Mouse (Mus musculus) intestine, postnatal 0 days (tissue): ENCODE results near the gene Tnfaip8l1. TPM values are rescaled to one million over a fixed set of nuclear protein-coding genes. Genes with fewer than 3 reads are reported as not detected.

Experiments
- ATAC-seq: fragments of 200-750 bp; cut with Nextera tagmentation; 2 replicates; pipeline ENCODE4 v1.8.0; 2017; ENCODE audit warnings: mild to moderate bottlenecking, moderate TSS enrichment, moderate library complexity
- H3K27ac ChIP-seq: fragments of 300-500 bp; sonication (generic); 2 replicates; pipeline ENCODE4 v1.5.1; 2014; ENCODE audit warnings: mild to moderate bottlenecking, low read depth, low read length, moderate library complexity
- H3K27me3 ChIP-seq: fragments of 300-500 bp; sonication (generic); replicated peaks from 2 replicates; pipeline ENCODE4 v1.6.1; 2014; ENCODE audit warnings: low read length, mixed read lengths; ENCODE audit not compliant: control insufficient read depth, insufficient read depth
- H3K36me3 ChIP-seq: fragments of 300-500 bp; sonication (generic); 2 replicates; pipeline ENCODE4 v1.6.1; 2014; ENCODE audit warnings: mild to moderate bottlenecking, moderate library complexity; ENCODE audit not compliant: control insufficient read depth, insufficient read depth
- H3K4me1 ChIP-seq: fragments of 300-500 bp; sonication (generic); replicated peaks from 2 replicates; pipeline ENCODE4 v1.6.1; 2014; ENCODE audit warnings: antibody characterized with exemption, low read length, mixed read lengths; ENCODE audit not compliant: control insufficient read depth, insufficient read depth
- H3K4me2 ChIP-seq: fragments of 300-500 bp; sonication (generic); replicated peaks from 2 replicates; pipeline ENCODE4 v1.6.1; 2014; ENCODE audit warnings: low read depth, mild to moderate bottlenecking, moderate library complexity
- H3K4me3 ChIP-seq: fragments of 300-500 bp; sonication (generic); 2 replicates; pipeline ENCODE4 v1.5.1; 2014; ENCODE audit warnings: low read depth, low read length
- H3K9ac ChIP-seq: fragments of 300-500 bp; sonication (generic); 2 replicates; pipeline ENCODE4 v1.6.1; 2014; ENCODE audit warnings: mild to moderate bottlenecking, low read depth, low read length
- H3K9me3 ChIP-seq: fragments of 300-500 bp; sonication (generic); 2 replicates; pipeline ENCODE4 v1.6.1; 2016; ENCODE audit warnings: mixed run types; ENCODE audit not compliant: control insufficient read depth
- CTCF ChIP-seq: sonication (generic); IDR thresholded peaks from 2 replicates; pipeline ENCODE4 v1.5.1; 2016; ENCODE audit warnings: low read depth, mild to moderate bottlenecking, control low read depth, antibody characterized with exemption, moderate library complexity
- WGBS: fragments of 180-500 bp; shearing (Covaris S2); extraction: QIAGEN DNeasy Blood & Tissue Kit; methylation state at CpG from one replicate; pipeline ENCODE4 v1.1.7; 2014; 5-methylcytosine and 5-hydroxymethylcytosine counted together
- polyA plus RNA-seq: library from polyadenylated mRNA; unstranded; fragments of >200 nt; fragmentation: Nextera tagmentation; extraction: Ambion mirVana; gene quantifications from 2 replicates; pipeline ENCODE4 v1.2.1, GENCODE M21; 2015

The Tnfaip8l1 gene
- polyA plus RNA-seq: 4.6 and 5.1 TPM in 2 replicates

DNA sequence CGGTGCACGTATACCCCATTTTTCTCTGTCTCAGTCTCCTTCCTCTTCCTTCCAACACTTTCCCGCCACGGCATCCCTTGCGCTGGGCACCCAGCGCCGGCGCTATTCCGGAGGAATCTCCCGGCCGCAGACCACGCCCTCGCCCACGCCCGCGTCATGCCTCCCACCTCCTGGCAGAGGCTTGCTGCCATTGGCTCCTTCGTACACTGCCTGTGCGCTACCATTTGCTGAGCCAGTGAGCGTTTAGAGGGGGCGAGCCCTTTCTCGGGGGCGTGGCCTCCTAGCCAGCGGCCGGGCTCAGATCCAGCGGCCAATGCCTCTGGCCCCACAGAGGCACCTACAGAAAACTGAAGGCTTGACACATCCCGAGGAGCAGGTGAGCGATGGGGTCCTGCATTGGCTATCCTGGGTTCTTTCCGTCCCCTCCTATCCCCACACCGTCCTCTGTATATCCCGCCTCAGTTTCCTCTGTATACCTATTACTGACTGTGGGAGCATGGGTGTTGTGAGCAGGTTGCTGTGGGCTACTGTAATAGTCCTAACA is at the start of gene Tnfaip8l1:
Gene Tnfaip8l1, plus strand, starts transcription at position 247 of the 544 bp plus-strand sequence.
- Histone ChIP-seq H3K36me3 (no peaks in the 10 kb centered on the region), H3K4me1 (peaks cover 3% of the 10 kb centered on the region; the same call in 1 of the 2 replicates), H3K4me2 (peak within 1 kb of the TSS; percentile 70), H3K9me3 (no peaks in the 10 kb centered on the region), H3K9ac (peak within 1 kb of the TSS; percentile 31), H3K4me3 (peak within 1 kb of the TSS; percentile 39), H3K27me3 (peaks cover 10% of the 10 kb centered on the region; the same call in 1 of the 2 replicates), H3K27ac (0 out of 2 replicates have a peak within 1 kb of the TSS, but pooled peaks have one; percentile 46)
- ATAC-seq: peak; percentile 93
- under 1% methylated on average over 30 of the region's 30 CpGs for WGBS
- TF ChIP-seq CTCF: no peak

DNA sequence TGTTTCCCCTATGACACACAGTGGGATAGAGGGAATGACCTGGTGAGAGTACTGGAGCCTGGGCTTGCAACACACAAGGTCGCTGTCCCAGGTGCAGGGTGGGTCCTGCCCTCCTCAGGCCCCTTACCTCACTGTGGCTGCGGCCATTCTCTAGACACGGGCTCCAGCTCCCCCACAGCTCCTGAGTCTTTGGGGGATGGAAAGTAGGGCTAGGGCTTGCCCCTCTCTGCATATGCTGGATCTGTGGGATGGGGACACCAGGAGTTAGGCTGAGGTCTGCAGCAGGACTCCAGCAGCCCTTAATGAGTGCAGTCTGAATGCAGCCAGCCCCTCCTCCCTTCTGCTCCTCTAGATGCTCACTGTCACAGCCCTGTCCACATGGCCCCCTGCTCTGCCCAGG is 49.5 kb upstream of the Tnfaip8l1 start:
- no peak for TF ChIP-seq CTCF

DNA sequence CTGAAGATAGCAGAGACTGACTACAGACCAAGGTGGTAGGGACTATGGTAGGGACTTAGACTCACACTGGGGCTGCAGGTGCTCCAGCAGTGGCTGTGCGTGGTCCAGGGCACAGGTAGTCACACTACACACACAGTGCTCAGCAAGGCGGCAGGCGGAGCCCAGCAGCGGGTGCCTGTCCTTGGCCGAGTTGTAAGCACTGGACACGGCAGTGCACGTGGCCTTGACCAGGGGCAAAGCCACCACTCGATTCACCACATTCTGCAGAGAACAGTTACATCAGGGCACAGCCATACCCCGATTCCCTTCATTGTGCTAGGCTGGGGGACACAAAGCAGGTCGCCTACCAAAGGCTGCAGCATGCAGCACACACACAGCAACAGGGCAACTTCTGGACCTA is 46.1 kb upstream of the Tnfaip8l1 start:
- Histone ChIP-seq H3K9ac (no peak overlapping the region), H3K4me3 (no peak overlapping the region), H3K4me1 (peaks cover 4% of the 10 kb centered on the region; the same call in 1 of the 2 replicates), H3K36me3 (no peaks in the 10 kb centered on the region), H3K9me3 (no peaks in the 10 kb centered on the region), H3K27me3 (peaks cover 30% of the 10 kb centered on the region), H3K27ac (no peak overlapping the region), H3K4me2 (no peak overlapping the region)
- 66% methylated on average over 10 of the region's 10 CpGs for WGBS
- no peak for TF ChIP-seq CTCF
- no peak for ATAC-seq

More for the DNA sequence above, 49.5 kb upstream of the Tnfaip8l1 start:
- Histone ChIP-seq H3K4me3 (no peak overlapping the region), H3K36me3 (no peaks in the 10 kb centered on the region), H3K4me1 (peaks cover 4% of the 10 kb centered on the region; the same call in 1 of the 2 replicates), H3K27ac (no peak overlapping the region), H3K9me3 (no peaks in the 10 kb centered on the region), H3K9ac (no peak overlapping the region), H3K27me3 (no peaks in the 10 kb centered on the region), H3K4me2 (no peak overlapping the region)
- WGBS: 77% methylated on average over 3 of the region's 3 CpGs
- ATAC-seq: no peak

DNA sequence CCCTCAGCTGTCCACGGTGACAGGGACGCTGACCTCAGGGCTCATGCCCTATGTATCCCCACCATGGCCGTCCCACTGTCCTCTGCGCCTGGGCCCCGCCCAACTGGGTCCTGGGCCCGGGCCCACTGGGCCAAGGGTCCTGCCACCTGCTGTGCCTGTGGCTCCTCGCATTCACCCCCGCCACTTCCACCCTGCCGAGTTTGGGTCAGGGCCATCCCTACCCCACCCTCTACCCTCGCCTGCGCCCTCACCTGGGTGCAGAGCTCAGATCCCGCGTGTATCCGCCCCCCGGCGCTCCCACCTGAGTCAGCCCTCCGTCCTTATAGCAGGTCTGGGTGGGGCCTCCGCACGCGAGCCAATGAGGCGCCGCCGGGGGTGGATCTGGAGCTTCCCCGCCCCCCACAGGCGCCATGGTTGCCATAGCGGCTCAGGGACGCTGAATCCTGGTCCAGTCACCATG is 45.0 kb upstream of the Tnfaip8l1 start, which contains the start of gene Plin5:
Gene Plin5, minus strand, starts transcription at position 346 of the 460 bp plus-strand sequence.
- H3K9ac ChIP-seq: no peak within 1 kb of the TSS
- H3K27ac ChIP-seq: no peak within 1 kb of the TSS
- H3K27me3 ChIP-seq: peaks cover 41% of the 10 kb centered on the region
- H3K4me3 ChIP-seq: peak within 1 kb of the TSS; percentile 31
- H3K9me3 ChIP-seq: peaks cover 4% of the 10 kb centered on the region
- WGBS: under 1% methylated on average over 27 of the region's 27 CpGs
- no peak for TF ChIP-seq CTCF
- peaks cover 4% of the 10 kb centered on the region; the same call in 1 of the 2 replicates for H3K4me1 ChIP-seq
- peak within 1 kb of the TSS; percentile 70 for H3K4me2 ChIP-seq
- peak; percentile 36; the same call in 1 of the 2 replicates for ATAC-seq
- H3K36me3 ChIP-seq: no peaks in the 10 kb centered on the region

DNA sequence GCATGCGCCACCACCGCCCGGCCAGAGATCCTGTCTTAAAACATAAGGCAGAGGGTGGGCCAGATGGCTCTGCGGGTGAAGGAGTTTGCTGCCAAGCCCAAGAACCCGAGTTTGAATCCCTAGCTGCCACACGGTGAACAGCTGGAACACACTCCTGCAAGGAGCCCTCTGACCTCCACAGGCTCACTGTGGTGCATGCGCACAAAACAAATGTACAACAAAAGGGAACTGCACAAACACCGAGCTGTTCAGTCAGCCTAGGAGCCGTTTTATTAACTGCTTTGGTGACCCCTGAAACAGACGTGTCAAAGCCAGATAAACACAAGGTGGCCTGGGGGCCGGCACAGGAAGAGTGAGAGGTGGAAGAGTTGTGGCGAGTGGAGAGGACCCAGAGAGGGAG is 42.8 kb upstream of the Tnfaip8l1 start:
- 40% methylated on average over 12 of the region's 12 CpGs for WGBS
- H3K4me3 ChIP-seq: no peak overlapping the region
- no peak for ATAC-seq
- H3K27me3 ChIP-seq: peaks cover 60% of the 10 kb centered on the region
- peaks cover 5% of the 10 kb centered on the region; the same call in 1 of the 2 replicates for H3K36me3 ChIP-seq
- no peak overlapping the region for H3K9ac ChIP-seq
- H3K9me3 ChIP-seq: peaks cover 9% of the 10 kb centered on the region
- H3K4me1 ChIP-seq: peaks cover 4% of the 10 kb centered on the region; the same call in 1 of the 2 replicates
- TF ChIP-seq CTCF: no peak
- H3K27ac ChIP-seq: no peak overlapping the region
- peak overlapping the region; percentile 48 for H3K4me2 ChIP-seq

DNA sequence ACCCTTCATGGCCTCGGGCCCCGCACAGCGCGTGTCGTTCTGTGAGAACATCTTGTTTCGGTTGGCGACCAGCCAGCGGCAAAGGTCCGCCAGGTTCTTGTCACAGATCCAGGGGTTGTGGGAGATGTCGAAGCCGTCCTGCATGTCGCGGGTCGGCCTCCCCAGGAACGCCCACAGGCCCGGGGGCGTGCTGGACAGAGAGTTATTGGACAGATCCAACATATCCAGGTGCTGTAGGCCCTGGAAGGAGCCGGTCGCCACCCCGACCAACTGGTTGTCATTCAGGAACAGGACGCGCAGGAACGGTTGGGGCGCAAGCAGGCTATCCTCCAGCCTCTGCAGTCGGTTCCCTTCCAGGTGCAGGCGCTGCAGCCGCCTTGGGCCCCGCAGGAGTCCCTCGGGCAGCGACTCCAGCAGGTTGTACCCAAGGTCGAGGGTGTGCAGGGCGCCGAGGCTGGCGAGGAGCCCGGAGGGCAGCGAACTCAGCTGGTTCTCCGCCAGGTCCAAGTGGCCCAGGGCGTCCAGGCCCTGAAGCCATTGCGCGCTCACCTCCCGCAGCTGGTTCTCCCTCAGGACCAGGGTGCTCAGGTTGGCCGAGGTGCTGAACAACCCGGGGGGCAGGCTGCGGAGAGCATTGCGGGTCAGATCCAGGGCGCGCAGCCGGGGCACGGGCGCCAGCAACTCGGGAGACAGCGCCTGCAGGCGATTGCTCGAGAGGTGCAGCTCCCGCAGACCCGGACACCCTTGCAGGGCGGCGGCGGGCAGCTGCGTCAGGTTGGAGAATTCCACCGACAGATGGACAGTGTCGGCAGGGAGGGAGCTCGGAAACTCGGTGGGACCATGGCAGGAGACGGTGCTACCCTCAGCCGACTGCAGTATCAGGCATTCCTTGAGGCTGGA is 42.0 kb upstream of the Tnfaip8l1 start:
- Histone ChIP-seq H3K27ac (no peak overlapping the region), H3K4me2 (peak overlapping the region; percentile 48), H3K4me1 (peaks cover 4% of the 10 kb centered on the region; the same call in 1 of the 2 replicates), H3K36me3 (peaks cover 5% of the 10 kb centered on the region; the same call in 1 of the 2 replicates), H3K9ac (no peak overlapping the region), H3K4me3 (peak overlapping the region; percentile 22), H3K9me3 (peaks cover 9% of the 10 kb centered on the region), H3K27me3 (peaks cover 61% of the 10 kb centered on the region)
- no peak for ATAC-seq
- TF ChIP-seq CTCF: no peak
- 4% methylated on average over 66 of the region's 66 CpGs for WGBS
